Mouse (Mus musculus): ENCODE measurements around the gene Fam168a. TPM values are rescaled to one million over a fixed set of nuclear protein-coding genes. Genes with fewer than 3 reads are reported as not detected.

Gene Fam168a
- polyA plus RNA-seq, 1 experiment from 2014 or later, result 36.3 TPM

Small RNA genes lying within 50 kb of the gene (microRNA-seq; reads per million reads assigned to microRNA genes)
- gene Mir3102, result 126 reads per million, percentile 57 among the genes with 10 or more reads in this experiment

Other genes with a start within 250 kb of the Fam168a start
- not detected in 2 replicates for gene Ucp3, start 233.6 kb upstream of the Fam168a start, polyA plus RNA-seq (2014; fragmentation: Nextera tagmentation; extraction: Ambion mirVana)
- 67.0 and 80.4 TPM in 2 replicates for gene Ucp2, start 213.3 kb upstream of the Fam168a start, polyA plus RNA-seq (2014; fragmentation: Nextera tagmentation; extraction: Ambion mirVana)
- 0.33 and 0.52 TPM in 2 replicates for gene Dnajb13, start 191.7 kb upstream of the Fam168a start, polyA plus RNA-seq (2014; fragmentation: Nextera tagmentation; extraction: Ambion mirVana)
- 15.7 and 22.8 TPM in 2 replicates for gene Coa4, start 169.6 kb upstream of the Fam168a start, polyA plus RNA-seq (2014; fragmentation: Nextera tagmentation; extraction: Ambion mirVana)
- 180 and 198 TPM in 2 replicates for gene Rab6a, start 99.2 kb upstream of the Fam168a start, polyA plus RNA-seq (2014; fragmentation: Nextera tagmentation; extraction: Ambion mirVana)
- 62.9 and 70.2 TPM in 2 replicates for gene Mrpl48, start 98.3 kb upstream of the Fam168a start, polyA plus RNA-seq (2014; fragmentation: Nextera tagmentation; extraction: Ambion mirVana)
- 3.6 and 4.3 TPM in 2 replicates for gene Plekhb1, start 44.2 kb upstream of the Fam168a start, polyA plus RNA-seq (2014; fragmentation: Nextera tagmentation; extraction: Ambion mirVana)
- 1.7 and 2.2 TPM in 2 replicates for gene Relt, start 156.8 kb downstream of the Fam168a start, polyA plus RNA-seq (2014; fragmentation: Nextera tagmentation; extraction: Ambion mirVana)
- 6.8 and 6.9 TPM in 2 replicates for gene Arhgef17, start 225.5 kb downstream of the Fam168a start, polyA plus RNA-seq (2014; fragmentation: Nextera tagmentation; extraction: Ambion mirVana)